Mouse (Mus musculus) thymus, adult 2 months (tissue): Measurements from ENCODE around the gene Suv39h1.

Experiments
- CTCF ChIP-seq: fragments of 200-500 bp; IDR thresholded peaks from 2 replicates; pipeline ENCODE4 v1.5.1; 2012; ENCODE audit warnings: mild to moderate bottlenecking, control low read depth, low read length, moderate library complexity, borderline replicate concordance; ENCODE audit not compliant: control insufficient read depth, poor library complexity, insufficient read depth; ENCODE audit errors: extremely low read depth
- POLR2A ChIP-seq: fragments of 200-500 bp; IDR thresholded peaks from 2 replicates; pipeline ENCODE4 v1.6.1; 2012; ENCODE audit warnings: mild to moderate bottlenecking, low read length, control low read depth, moderate library complexity; ENCODE audit not compliant: control insufficient read depth, poor library complexity, insufficient read depth; ENCODE audit errors: extremely low read depth

DNA sequence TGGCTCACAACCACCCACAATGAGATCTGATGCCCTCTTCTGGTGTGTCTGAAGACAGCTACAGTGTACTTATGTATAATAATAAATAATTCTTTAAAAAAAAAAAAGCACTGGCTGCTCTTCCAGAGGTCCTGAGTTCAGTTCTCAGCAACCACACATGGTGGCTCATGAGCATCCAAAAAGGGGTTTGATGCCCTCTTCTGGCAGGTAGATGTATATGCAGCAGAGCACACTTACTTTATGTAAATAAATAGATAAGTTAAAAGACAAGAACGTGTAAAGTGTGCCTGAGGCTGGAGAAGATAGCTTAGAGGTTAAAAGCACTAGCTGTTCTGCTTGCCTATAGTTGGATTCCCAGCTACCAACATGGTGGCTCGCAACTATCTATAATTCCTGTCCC is 49.8 kb downstream of the Suv39h1 start:
- no peak for TF ChIP-seq CTCF
- TF ChIP-seq POLR2A = no peak
